Mouse (Mus musculus) heart, postnatal 14 days (tissue): ENCODE results near the gene Xylt2. TPM values are rescaled to one million over a fixed set of nuclear protein-coding genes. Genes with fewer than 3 reads are reported as not detected.

Experiments
- DNase-seq, 2 experiments: peaks; one replicate each; pipeline ENCODE4 v3.0.0; 2021 to 2022
- intact Hi-C: fragments of 180-260 bp; cut with DNase I; formaldehyde crosslinking; loops from one replicate; pipeline ENCODE4 v1.15.1; 2025
- total RNA-seq, 2 experiments: library from RNA; stranded (reverse); gene quantifications; 2 replicates each; pipeline ENCODE4 v1.2.3; 2021

Xylt2 gene
- total RNA-seq, 2 experiments from 2014 or later, result 12.5 to 15.1 TPM

DNA sequence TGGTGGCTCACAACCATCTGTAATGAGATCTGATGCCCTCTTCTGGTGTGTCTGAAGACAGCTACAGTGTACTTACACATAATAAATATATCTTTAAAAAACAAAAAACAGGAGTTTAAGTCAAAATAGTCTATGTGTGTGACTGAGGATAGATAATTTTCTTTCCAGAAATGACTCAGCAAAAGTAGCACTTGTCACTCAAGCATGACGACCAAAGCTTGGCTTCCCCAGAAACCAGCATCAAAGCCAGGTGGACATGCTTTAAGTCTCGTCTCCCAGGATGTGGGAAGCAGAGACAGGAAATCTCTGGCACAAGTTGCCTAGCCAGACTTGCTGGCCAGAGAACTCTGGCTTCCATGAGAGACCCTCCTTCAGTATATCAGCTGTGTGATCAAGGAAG, 55.2 kb downstream of the Xylt2 start:
- DNase-seq, result no peak
- intact Hi-C loops, result no loop called here

DNA sequence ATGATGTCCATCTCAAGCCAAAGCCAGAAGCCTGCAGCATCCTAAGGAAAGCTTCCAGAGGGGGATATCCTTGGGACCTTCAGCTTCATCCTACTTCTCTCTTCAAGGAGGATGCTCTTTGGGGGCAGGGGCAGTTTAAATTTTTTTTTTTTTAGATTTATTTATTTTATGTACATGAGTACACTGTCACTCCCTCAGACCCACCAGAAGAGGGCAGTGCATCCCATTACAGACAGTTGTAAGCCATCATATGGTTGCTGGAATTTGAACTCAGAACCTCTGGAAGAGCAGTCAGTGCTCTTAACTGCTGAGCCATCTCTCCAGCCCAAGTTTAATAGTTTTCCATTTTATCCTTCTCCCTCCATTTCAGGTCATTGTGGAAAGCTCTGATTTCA, 55.9 kb downstream of the Xylt2 start:
- no peak for DNase-seq
- intact Hi-C loops, result no loop called here

GRCm38 (mm10) chr11:94620766-94621457, 56.4 kb downstream of the Xylt2 start:
- no peak for DNase-seq
- intact Hi-C loops, result no loop called here

DNA sequence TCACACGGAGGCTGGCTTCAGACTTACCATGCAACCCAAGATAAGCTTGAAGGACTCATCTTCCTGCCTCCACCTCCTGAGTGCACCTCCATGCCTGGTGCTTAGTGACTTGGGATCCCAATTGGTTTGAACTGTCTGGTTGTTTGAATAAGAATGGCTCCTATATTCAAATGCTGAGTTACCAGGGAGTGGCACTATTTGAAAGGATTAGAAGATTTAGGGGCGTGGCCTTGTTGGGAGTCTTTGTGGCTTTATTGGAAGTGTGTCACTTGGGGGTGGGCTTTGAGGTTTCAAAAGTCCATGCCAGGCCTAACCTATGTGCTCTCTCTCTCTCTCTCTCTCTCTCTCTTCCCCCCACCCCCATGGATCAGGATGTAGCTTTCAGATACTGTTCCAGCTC, 59.7 kb downstream of the Xylt2 start:
- intact Hi-C loops, result no loop called here

GRCm38 (mm10) chr11:94615494-94615893, 61.8 kb downstream of the Xylt2 start:
- DNase-seq, result no peak
- intact Hi-C loops, result no loop called here

More for the DNA sequence above, 59.7 kb downstream of the Xylt2 start:
- no peak for DNase-seq

- DNase-seq, result no peak
- intact Hi-C loops, result no loop called here
Measured at GRCm38 (mm10) chr11:94614603-94615002, 62.7 kb downstream of the Xylt2 start.

Other genes starting within 250 kb of the Xylt2 start
- 10 to 100 TPM; 27.6 to 28.8 TPM for gene Cacna1g, start 203.3 kb downstream of the Xylt2 start, total RNA-seq
- 1 to 10 TPM in 1 of 2 experiments, under 1 TPM in 1; 0.54 to 1.1 TPM for gene Spata20, start 191.3 kb downstream of the Xylt2 start, total RNA-seq
- 10 to 100 TPM; 19.9 to 24.0 TPM for gene Epn3, start 177.5 kb downstream of the Xylt2 start, total RNA-seq
- gene Mycbpap, start 155.8 kb downstream of the Xylt2 start, total RNA-seq, result 1 to 10 TPM; 1.4 to 2.1 TPM
- gene Rsad1, start 128.3 kb downstream of the Xylt2 start, total RNA-seq, result 1 to 10 TPM; 9.4 to 9.6 TPM
- 1 to 10 TPM in 1 of 2 experiments, under 1 TPM in 1; 0.22 to 2.4 TPM for gene Chad, start 112.5 kb downstream of the Xylt2 start, total RNA-seq
- gene Acsf2, start 75.6 kb downstream of the Xylt2 start, total RNA-seq, result 10 to 100 TPM; 31.6 to 35.6 TPM
- 10 to 100 TPM; 34.7 to 37.3 TPM for gene Lrrc59, start 47.7 kb downstream of the Xylt2 start, total RNA-seq
- gene Mrpl27, start 23.7 kb downstream of the Xylt2 start, total RNA-seq, result 10 to 100 TPM; 57.1 to 62.9 TPM
- gene Eme1, start 23.6 kb downstream of the Xylt2 start, total RNA-seq, result 1 to 10 TPM in 1 of 2 experiments, under 1 TPM in 1; 0.45 to 1.5 TPM
- not detected for gene Gm11541, start 27.0 kb upstream of the Xylt2 start, total RNA-seq
- gene Cdc34b, start 64.3 kb upstream of the Xylt2 start, total RNA-seq, result 1 to 10 TPM; 1.2 TPM
- not detected for gene Tmem92, start 105.2 kb upstream of the Xylt2 start, total RNA-seq